Mouse (Mus musculus) c-Kit-positive CD71-positive TER-119-positive erythroid progenitor cells, embryonic 14.5 days (primary cell): ENCODE measurements around the gene Tpcn2.

Experiments used
- DNase-seq: peaks from one replicate; pipeline ENCODE4 v3.0.0-alpha.2; 2013; ENCODE audit warnings: low spot score

The Tpcn2 gene

GRCm38 (mm10) chr7:145299562-145300320 is 15.9 kb upstream of the Tpcn2 start:
- no peak for DNase-seq

DNA sequence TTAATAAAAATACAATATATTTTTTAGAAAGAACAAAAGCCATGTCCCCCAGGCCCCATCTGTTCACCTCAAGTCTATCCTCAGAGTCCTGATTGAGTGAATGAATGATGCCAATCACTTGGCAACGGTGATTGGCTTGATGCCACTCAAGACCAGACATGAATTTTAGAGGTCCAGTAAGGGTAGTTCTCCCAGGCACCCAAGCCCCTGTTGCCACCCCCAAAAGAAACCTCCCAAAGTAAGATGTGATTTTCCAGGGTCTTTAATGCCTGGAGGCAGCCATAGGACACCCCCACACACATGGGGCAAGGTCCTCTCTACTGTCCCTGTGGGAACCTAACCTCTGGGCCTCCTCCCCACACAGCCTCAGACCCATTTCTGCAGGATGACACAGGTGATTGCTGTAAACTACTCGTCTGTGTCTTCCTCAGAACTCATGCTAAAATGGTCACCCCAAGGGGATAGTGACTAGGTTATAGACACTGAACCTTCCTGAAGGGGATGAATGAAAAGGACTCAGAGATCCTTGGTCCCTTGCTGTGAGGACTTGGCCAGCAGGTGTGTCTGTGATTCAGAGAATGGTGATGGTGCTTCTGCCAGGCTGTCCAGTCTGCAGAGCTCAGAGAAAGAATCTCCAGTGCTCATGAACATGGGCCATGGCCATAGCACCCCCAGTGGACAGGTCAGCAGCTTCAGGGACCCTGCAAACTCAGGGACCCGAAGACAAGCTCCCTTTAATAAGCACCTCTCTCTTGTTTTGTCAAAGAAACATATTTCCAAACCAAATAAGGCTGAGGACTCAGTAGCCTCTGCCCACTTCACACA is 15.1 kb upstream of the Tpcn2 start:
- DNase-seq, result no peak

DNA sequence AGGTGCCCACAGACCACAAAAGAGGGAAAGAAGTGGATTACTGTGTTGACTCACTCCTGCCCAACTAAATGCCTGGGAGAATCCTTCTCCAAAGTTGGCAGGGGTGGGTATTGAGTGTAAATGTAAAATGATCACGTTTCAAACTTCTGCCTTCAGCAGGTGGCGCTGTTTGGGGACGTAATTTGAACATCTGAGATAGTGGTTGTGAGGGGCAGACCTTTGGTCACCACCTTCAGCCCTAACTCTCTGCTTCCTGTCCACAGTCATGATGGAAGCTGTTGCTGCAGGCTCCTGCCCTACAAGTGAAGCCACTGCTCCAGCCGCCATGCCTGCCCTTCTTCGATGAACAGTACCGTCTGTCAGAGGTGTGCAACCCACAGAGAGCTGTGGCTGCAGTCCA is 10.0 kb upstream of the Tpcn2 start:
- peak; percentile 33 for DNase-seq

- DNase-seq, result no peak
Measured at GRCm38 (mm10) chr7:145292726-145293125, 8.9 kb upstream of the Tpcn2 start.

DNA sequence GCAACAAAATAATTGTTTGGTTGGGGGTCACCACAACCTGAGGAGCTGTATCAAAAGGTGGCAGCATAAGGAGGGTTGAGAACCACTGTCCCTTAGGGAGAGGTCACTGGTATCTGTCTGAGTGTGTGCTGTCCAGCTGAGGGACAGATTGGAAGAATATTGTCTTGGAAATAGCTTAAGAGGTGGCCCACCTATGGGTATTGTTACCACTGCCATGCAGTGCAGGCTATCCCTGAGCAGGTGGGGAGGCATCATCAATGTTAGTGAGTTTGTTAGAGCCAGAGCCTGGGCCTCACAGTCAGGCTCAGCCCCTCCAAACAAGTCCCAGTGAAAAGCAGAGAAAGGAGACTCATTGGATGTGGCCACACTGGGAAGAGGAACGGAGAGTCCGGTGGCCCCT is 8.0 kb upstream of the Tpcn2 start:
- no peak for DNase-seq

DNA sequence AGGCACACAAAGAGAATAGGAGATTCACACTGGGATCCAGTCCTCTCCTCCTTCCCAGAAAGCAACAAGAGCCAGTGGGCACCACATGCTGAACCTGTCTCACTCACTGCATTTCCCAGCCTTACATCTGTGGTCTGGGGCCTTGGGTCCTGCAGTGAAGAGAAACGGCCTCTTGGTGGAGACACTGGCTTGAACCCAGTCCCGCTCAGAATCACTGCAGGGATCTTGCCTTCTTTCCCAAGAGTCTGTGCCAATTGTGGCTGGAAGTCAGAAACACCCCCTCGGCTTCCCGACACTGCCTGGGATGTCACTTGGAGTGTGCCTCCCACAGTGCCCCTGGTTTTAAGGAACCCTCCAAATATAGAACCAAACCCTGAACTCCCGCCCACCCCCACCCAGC is 5.5 kb upstream of the Tpcn2 start:
- no peak for DNase-seq

- no peak for DNase-seq
Measured at GRCm38 (mm10) chr7:145287410-145287809, 3.6 kb upstream of the Tpcn2 start.

GRCm38 (mm10) chr7:145285476-145285875 is 1.7 kb upstream of the Tpcn2 start:
- no peak for DNase-seq

- no peak for DNase-seq
Measured at GRCm38 (mm10) chr7:145284293-145284692, 482 bp upstream of the Tpcn2 start.

GRCm38 (mm10) chr7:145283041-145283440 is 770 bp downstream of the Tpcn2 start:
- DNase-seq, result no peak

- DNase-seq, result no peak
Measured at GRCm38 (mm10) chr7:145281396-145281795, 2.4 kb downstream of the Tpcn2 start.

DNA sequence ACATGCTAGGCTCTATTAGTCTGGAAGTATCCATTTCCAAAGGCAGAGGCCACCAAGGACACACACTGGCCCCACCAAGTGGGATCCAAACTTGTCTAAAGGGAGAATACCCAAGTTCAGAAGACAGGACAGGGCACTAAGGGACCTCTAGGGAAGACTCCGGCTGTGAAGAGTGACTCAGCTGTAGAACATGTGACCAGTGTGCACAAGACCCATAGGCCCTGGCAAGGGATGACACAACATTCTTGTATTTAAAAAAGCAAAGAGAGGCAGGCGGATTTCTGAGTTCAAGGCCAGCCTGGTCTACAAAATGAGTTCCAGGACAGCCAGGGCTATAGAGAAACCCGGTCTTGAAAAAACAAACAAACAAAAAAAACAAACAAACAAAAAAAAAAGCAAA is 8.3 kb downstream of the Tpcn2 start:
- DNase-seq, result no peak

- DNase-seq, result no peak
Measured at GRCm38 (mm10) chr7:145270955-145271354, 12.9 kb downstream of the Tpcn2 start.

DNA sequence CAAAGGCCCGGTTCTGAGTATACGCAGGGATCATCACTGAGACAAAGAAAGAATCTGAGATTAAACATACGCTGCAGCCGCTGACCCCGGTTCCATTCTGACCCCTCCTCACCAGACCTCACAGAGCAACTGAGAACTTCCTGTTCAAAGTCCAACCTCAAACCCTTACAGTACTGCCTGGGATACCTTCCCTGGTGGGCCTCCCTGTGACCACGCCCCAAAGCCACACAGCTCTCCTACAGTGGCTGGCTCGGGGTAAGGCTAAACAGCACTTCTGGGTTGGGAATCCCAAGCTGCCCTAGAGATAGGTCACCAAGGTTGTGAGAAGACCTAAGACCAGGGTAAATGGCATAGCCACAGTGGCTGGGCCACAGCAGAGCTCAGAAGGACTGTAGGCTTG is 14.9 kb downstream of the Tpcn2 start:
- no peak for DNase-seq

GRCm38 (mm10) chr7:145266011-145266410 is 17.8 kb downstream of the Tpcn2 start:
- DNase-seq, result no peak

DNA sequence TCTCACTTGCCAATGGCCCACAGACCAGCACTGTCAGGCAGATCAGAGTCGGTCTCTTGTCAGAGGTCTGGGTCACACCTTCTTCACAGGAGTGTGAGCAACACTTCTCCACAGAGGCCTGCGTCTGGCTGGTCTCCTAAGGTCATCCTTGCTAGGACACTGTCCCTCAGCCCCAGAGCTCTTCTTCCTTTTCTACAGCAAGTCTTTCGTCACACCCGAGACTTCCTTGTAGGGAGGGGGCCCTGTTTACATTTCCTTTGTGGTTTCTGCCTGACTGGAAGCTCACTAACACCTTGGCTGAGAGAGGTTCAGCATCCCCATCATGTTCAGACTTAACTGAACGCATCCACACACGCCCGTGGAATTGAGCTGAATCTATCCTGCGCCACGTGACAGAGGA is 19.6 kb downstream of the Tpcn2 start:
- no peak for DNase-seq

- DNase-seq, result no peak
Measured at GRCm38 (mm10) chr7:145256092-145256491, 27.7 kb downstream of the Tpcn2 start.

DNA sequence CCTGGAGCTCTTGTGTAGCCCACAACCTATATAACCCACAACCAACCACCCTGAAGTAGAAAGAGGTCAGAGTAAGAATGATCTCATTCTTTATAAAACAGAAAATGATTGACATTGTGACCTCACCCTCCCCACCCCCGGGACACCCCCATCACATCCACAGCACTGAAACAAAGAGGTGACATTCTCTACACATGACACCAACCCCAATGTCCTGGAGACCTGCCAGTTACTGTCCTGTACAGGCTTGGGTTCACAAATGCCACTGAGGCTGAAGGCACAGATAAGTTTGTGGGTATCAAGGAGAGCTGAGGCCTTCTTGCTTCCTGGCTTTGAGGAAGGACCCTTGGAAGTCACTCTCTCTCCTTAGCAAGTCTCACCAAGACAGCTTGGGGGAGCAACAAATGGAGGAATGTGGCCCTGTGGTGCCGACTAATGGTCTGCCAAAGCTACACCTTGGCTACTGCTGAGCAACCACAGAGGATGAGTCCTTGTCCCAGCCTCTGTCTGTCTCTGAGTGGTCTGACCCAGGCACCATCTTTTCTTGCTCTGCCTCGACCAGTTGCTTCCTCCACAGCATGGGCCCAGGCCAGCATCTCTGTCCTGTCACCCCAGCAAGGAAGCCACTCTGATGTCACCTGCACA is 29.7 kb downstream of the Tpcn2 start:
- DNase-seq, result no peak

GRCm38 (mm10) chr7:145252715-145253476 is 30.9 kb downstream of the Tpcn2 start:
- peak; percentile 44 for DNase-seq

GRCm38 (mm10) chr7:145250225-145250624 is 33.6 kb downstream of the Tpcn2 start:
- DNase-seq, result no peak

GRCm38 (mm10) chr7:145248911-145249310 is 34.9 kb downstream of the Tpcn2 start:
- no peak for DNase-seq
